ENCODE assay signal across 22 mouse cellular contexts in genomic region chr2:60204162-60204561, GRCm38 (mm10). TPM values are rescaled to one million over a fixed set of nuclear protein-coding genes. Genes with fewer than 3 reads are reported as not detected.
A peak's percentile ranks its signal among the peaks of the same experiment; 100 is the strongest.
DNase-seq lines count a peak whose midpoint lies in the region; ATAC-seq lines count a peak whose summit lies in the region.
"Had no signal": no experiment of that assay in that cellular context is flagged by ENCODE, and none has a peak within 500 bp of the region (broad histone marks: within the 10 kb centered on the region; RNA-seq: fewer than 3 reads in every experiment).

No protein-coding gene starts in this region.

- H3K4me1 ChIP-seq in intestine, embryonic 16.5 days (ENCODE audit: control insufficient read depth, insufficient read depth, low read length): peaks cover 12% of the 10 kb centered on the region
- H3K4me1 ChIP-seq in forebrain, embryonic 16.5 days (replicated peaks; ENCODE audit: control insufficient read depth, insufficient read depth, low read length): peaks cover 8% of the 10 kb centered on the region

- H3K4me3 ChIP-seq in intestine, embryonic 16.5 days (ENCODE audit: low read length): no peak overlapping the region
- no peak overlapping the region for H3K4me3 ChIP-seq in forebrain, embryonic 16.5 days (replicated peaks; ENCODE audit: low read length)
- H3K4me3 ChIP-seq: heart, adult 2 months; hindbrain, embryonic 13.5 days; limb, embryonic 12.5 days; midbrain, embryonic 15.5 days had no signal

- peak; percentile 50 for DNase-seq in CD4-positive helper T cell, adult 2 months (ENCODE audit: low read depth, low spot score)
- DNase-seq in MEL-GATA-1-ER (ENCODE audit: extremely low read depth, low read depth): peak; percentile 74
- DNase-seq in cerebellum, adult 11-12 months: no peak
- DNase-seq in right cerebral cortex, postnatal 10 days (ENCODE audit: low spot score in 2 of 2): no peak
- no peak for DNase-seq in c-Kit-positive CD71-positive TER-119-positive erythroid progenitor cells, embryonic 14.5 days (ENCODE audit: low spot score)
- DNase-seq: adrenal gland, postnatal 14 days; B cell, adult 2 months; cerebellum, adult 8-10 months; heart, adult 2 months; heart, postnatal 10 days; kidney, adult 18-20 months; layer of hippocampus, adult 9-11 months; lung, adult 2 months; lung, postnatal 4 days; right cerebral cortex, postnatal 25 days; thymus, adult 2 months had no signal

- 68% methylated on average over 6 of the region's 6 CpGs for WGBS in intestine, embryonic 16.5 days
- WGBS in forebrain, embryonic 16.5 days: 90% methylated on average over 6 of the region's 6 CpGs

- no peaks in the 10 kb centered on the region for H3K27me3 ChIP-seq in intestine, embryonic 16.5 days (replicated peaks; ENCODE audit: control insufficient read depth, insufficient read depth, low read length)
- no peaks in the 10 kb centered on the region for H3K27me3 ChIP-seq in forebrain, embryonic 16.5 days (replicated peaks; ENCODE audit: control insufficient read depth, insufficient read depth, low read length)
- H3K27me3 ChIP-seq: limb, embryonic 12.5 days; midbrain, embryonic 15.5 days had no signal

- H3K9me3 ChIP-seq in intestine, embryonic 16.5 days (ENCODE audit: control insufficient read depth, low read length): no peaks in the 10 kb centered on the region
- no peaks in the 10 kb centered on the region for H3K9me3 ChIP-seq in forebrain, embryonic 16.5 days (ENCODE audit: control insufficient read depth, low read length)
- H3K9me3 ChIP-seq: hindbrain, embryonic 13.5 days; limb, embryonic 12.5 days; midbrain, embryonic 15.5 days had no signal

- ATAC-seq in intestine, embryonic 16.5 days: peak; percentile 72
- ATAC-seq in megakaryocyte progenitor cell, adult 5-6 weeks (replicated peaks; ENCODE audit: poor library complexity): peak; percentile 79
- ATAC-seq in forebrain, embryonic 16.5 days: no peak
- ATAC-seq: midbrain, embryonic 15.5 days had no signal

- peak overlapping the region; percentile 5; the same call in 1 of the 2 replicates for H3K9ac ChIP-seq in intestine, embryonic 16.5 days (ENCODE audit: low read depth, low read length)
- no peak overlapping the region for H3K9ac ChIP-seq in forebrain, embryonic 16.5 days (replicated peaks; ENCODE audit: low read depth, low read length)
- H3K9ac ChIP-seq: hindbrain, embryonic 13.5 days; limb, embryonic 12.5 days; midbrain, embryonic 15.5 days had no signal

- H3K36me3 ChIP-seq in intestine, embryonic 16.5 days (ENCODE audit: control insufficient read depth, insufficient read depth, low read length): no peaks in the 10 kb centered on the region
- no peaks in the 10 kb centered on the region for H3K36me3 ChIP-seq in forebrain, embryonic 16.5 days (ENCODE audit: control insufficient read depth, insufficient read depth)
- H3K36me3 ChIP-seq: midbrain, embryonic 15.5 days had no signal

- peak overlapping the region; percentile 74 for H3K27ac ChIP-seq in intestine, embryonic 16.5 days (ENCODE audit: low read length)
- no peak overlapping the region for H3K27ac ChIP-seq in forebrain, embryonic 16.5 days (ENCODE audit: low read length)
- H3K27ac ChIP-seq: heart, adult 2 months; hindbrain, embryonic 13.5 days; limb, embryonic 12.5 days; midbrain, embryonic 15.5 days had no signal

- H3K4me2 ChIP-seq in intestine, embryonic 16.5 days (ENCODE audit: low read depth, low read length): 0 out of 2 replicates have a peak overlapping the region, but pooled peaks have one; percentile 27
- H3K4me2 ChIP-seq in forebrain, embryonic 16.5 days (ENCODE audit: low read length): no peak overlapping the region
- H3K4me2 ChIP-seq: hindbrain, embryonic 13.5 days; limb, embryonic 12.5 days; midbrain, embryonic 15.5 days had no signal

RNA-seq across cellular contexts. Expression of gene Baz2b, which starts 5.5 kb away (rescaled TPM):
- 38.2 and 42.3 TPM in 2 replicates for polyA plus RNA-seq in intestine, embryonic 16.5 days (2015; fragmentation: Nextera tagmentation; extraction: Ambion mirVana)
- 59.4 and 70.1 TPM in 2 replicates for total RNA-seq in megakaryocyte progenitor cell, adult 5-6 weeks (2015)
- total RNA-seq in megakaryocyte progenitor cell, adult 5-6 weeks (2017): 95.7 and 107 TPM in 2 replicates
- 64.4 and 70.2 TPM in 2 replicates for polyA plus RNA-seq in forebrain, embryonic 16.5 days (2015; fragmentation: Nextera tagmentation; extraction: Ambion mirVana)

RNA-seq across cellular contexts. Expression of gene March7, which starts 5.5 kb away (rescaled TPM):
- 56.4 and 60.5 TPM in 2 replicates for polyA plus RNA-seq in intestine, embryonic 16.5 days (2015; fragmentation: Nextera tagmentation; extraction: Ambion mirVana)
- 63.5 and 73.5 TPM in 2 replicates for total RNA-seq in megakaryocyte progenitor cell, adult 5-6 weeks (2015)
- total RNA-seq in megakaryocyte progenitor cell, adult 5-6 weeks (2017): 55.4 and 65.6 TPM in 2 replicates
- polyA plus RNA-seq in forebrain, embryonic 16.5 days (2015; fragmentation: Nextera tagmentation; extraction: Ambion mirVana): 107 and 112 TPM in 2 replicates

Comparison
In these comparisons a context has a peak if more than half of its experiments do, and no peak if none do; other contexts are left out.
1. DNase-seq: peak in CD4-positive helper T cell, adult 2 months (single experiment) and MEL-GATA-1-ER (single experiment); none in cerebellum, adult 11-12 months (single experiment), right cerebral cortex, postnatal 10 days (0 of 2) and c-Kit-positive CD71-positive TER-119-positive erythroid progenitor cells, embryonic 14.5 days (single experiment).